Mouse (Mus musculus): Measurements from ENCODE around the gene Tmem132d. TPM values are rescaled to one million over a fixed set of nuclear protein-coding genes. Genes with fewer than 3 reads are reported as not detected.

Tmem132d gene
- polyA plus RNA-seq, 1 experiment from 2014 or later: 0.56 TPM

- Histone ChIP-seq H3K9ac (replicated peaks; ENCODE audit: low read length) (no peak overlapping the region), H3K4me1 (ENCODE audit: control insufficient read depth, insufficient read depth, low read length) (no peaks in the 10 kb centered on the region), H3K4me3 (ENCODE audit: low read depth, low read length) (no peak overlapping the region), H3K27me3 (ENCODE audit: control insufficient read depth, insufficient read depth, low read length) (no peaks in the 10 kb centered on the region), H3K36me3 (replicated peaks; ENCODE audit: control insufficient read depth, insufficient read depth, low read depth, low read length) (no peaks in the 10 kb centered on the region), H3K4me2 (ENCODE audit: low read depth, low read length) (no peak overlapping the region), H3K9me3 (replicated peaks; ENCODE audit: control insufficient read depth, low read length) (no peaks in the 10 kb centered on the region), H3K27ac (replicated peaks; ENCODE audit: low read depth, low read length) (no peak overlapping the region)
- 89% methylated on average over 3 of the region's 3 CpGs for WGBS
- no peak for DNase-seq (ENCODE audit: low spot score)
- ATAC-seq (replicated peaks; ENCODE audit: insufficient number of reproducible peaks, low FRiP score, low TSS enrichment, low read depth): no peak
These were observed 67.5 kb downstream of the Tmem132d start for GRCm38 (mm10) chr5:128365261-128365985.

DNA sequence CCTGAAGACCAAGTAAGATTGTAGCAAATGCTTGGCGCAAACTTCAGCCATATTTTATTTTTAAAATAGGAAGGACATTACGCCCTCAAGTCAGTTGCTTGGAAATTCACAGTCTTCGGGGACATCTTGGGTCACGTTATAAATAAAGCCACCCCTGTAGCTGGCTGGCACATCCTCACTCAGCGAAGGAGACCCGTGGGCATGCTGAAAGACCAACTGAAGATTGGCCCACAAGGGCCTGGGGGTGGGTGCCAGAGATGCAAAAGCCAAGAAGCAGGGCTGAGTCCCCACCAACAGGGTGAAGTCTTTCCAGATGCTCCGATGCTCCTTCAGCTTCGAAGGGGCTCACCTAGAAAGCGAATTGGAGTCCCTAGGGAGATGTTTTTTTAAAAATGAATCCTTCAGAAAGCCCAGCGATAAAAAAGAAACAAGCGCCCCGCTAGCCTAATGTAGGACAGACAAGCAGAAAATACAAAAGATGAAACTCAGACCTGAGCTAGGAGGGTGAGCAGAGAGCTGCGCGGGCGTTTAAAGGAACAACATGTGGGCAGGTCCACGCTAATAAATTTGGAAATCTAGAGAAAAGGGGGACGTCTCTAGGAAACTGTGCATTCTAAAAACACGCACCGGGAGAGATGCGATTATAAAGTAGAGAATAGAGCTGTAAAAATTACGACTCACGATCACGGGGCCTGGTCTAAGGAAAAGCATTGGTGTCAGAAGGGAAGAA, 71.8 kb downstream of the Tmem132d start:
- Histone ChIP-seq H3K4me1 (ENCODE audit: control insufficient read depth, insufficient read depth, low read length) (no peaks in the 10 kb centered on the region), H3K9ac (replicated peaks; ENCODE audit: low read length) (no peak overlapping the region), H3K4me3 (ENCODE audit: low read depth, low read length) (no peak overlapping the region), H3K9me3 (replicated peaks; ENCODE audit: control insufficient read depth, low read length) (no peaks in the 10 kb centered on the region), H3K27ac (replicated peaks; ENCODE audit: low read depth, low read length) (no peak overlapping the region), H3K4me2 (ENCODE audit: low read depth, low read length) (no peak overlapping the region), H3K36me3 (replicated peaks; ENCODE audit: control insufficient read depth, insufficient read depth, low read depth, low read length) (no peaks in the 10 kb centered on the region), H3K27me3 (ENCODE audit: control insufficient read depth, insufficient read depth, low read length) (no peaks in the 10 kb centered on the region)
- DNase-seq (ENCODE audit: low spot score) (no peak), ATAC-seq (replicated peaks; ENCODE audit: insufficient number of reproducible peaks, low FRiP score, low TSS enrichment, low read depth) (no peak)
- WGBS: 63% methylated on average over 23 of the region's 23 CpGs

GRCm38 (mm10) chr5:128348835-128349234, 84.0 kb downstream of the Tmem132d start:
- H3K9me3 ChIP-seq (replicated peaks; ENCODE audit: control insufficient read depth, low read length): no peaks in the 10 kb centered on the region
- peak; percentile 90 for DNase-seq (ENCODE audit: low spot score)

GRCm38 (mm10) chr5:128336841-128337240, 96.0 kb downstream of the Tmem132d start:
- H3K4me3 ChIP-seq (ENCODE audit: low read depth, low read length): no peak overlapping the region
- no peaks in the 10 kb centered on the region for H3K4me1 ChIP-seq (ENCODE audit: control insufficient read depth, insufficient read depth, low read length)
- H3K27me3 ChIP-seq (ENCODE audit: control insufficient read depth, insufficient read depth, low read length): no peaks in the 10 kb centered on the region
- DNase-seq (ENCODE audit: low spot score) (no peak), ATAC-seq (replicated peaks; ENCODE audit: insufficient number of reproducible peaks, low FRiP score, low TSS enrichment, low read depth) (no peak)
- no peaks in the 10 kb centered on the region for H3K36me3 ChIP-seq (replicated peaks; ENCODE audit: control insufficient read depth, insufficient read depth, low read depth, low read length)
- no peaks in the 10 kb centered on the region for H3K9me3 ChIP-seq (replicated peaks; ENCODE audit: control insufficient read depth, low read length)
- no peak overlapping the region for H3K9ac ChIP-seq (replicated peaks; ENCODE audit: low read length)
- no peak overlapping the region for H3K27ac ChIP-seq (replicated peaks; ENCODE audit: low read depth, low read length)
- no peak overlapping the region for H3K4me2 ChIP-seq (ENCODE audit: low read depth, low read length)
- WGBS: 61% methylated on average over 7 of the region's 7 CpGs

More at GRCm38 (mm10) chr5:128348835-128349234, 84.0 kb downstream of the Tmem132d start:
- no peaks in the 10 kb centered on the region for H3K36me3 ChIP-seq (replicated peaks; ENCODE audit: control insufficient read depth, insufficient read depth, low read depth, low read length)
- H3K4me1 ChIP-seq (ENCODE audit: control insufficient read depth, insufficient read depth, low read length): no peaks in the 10 kb centered on the region
- 41% methylated on average over 2 of the region's 2 CpGs for WGBS
- no peak for ATAC-seq (replicated peaks; ENCODE audit: insufficient number of reproducible peaks, low FRiP score, low TSS enrichment, low read depth)
- no peak overlapping the region for H3K9ac ChIP-seq (replicated peaks; ENCODE audit: low read length)
- no peak overlapping the region for H3K27ac ChIP-seq (replicated peaks; ENCODE audit: low read depth, low read length)
- H3K27me3 ChIP-seq (ENCODE audit: control insufficient read depth, insufficient read depth, low read length): no peaks in the 10 kb centered on the region
- H3K4me2 ChIP-seq (ENCODE audit: low read depth, low read length): no peak overlapping the region
- H3K4me3 ChIP-seq (ENCODE audit: low read depth, low read length): no peak overlapping the region

DNA sequence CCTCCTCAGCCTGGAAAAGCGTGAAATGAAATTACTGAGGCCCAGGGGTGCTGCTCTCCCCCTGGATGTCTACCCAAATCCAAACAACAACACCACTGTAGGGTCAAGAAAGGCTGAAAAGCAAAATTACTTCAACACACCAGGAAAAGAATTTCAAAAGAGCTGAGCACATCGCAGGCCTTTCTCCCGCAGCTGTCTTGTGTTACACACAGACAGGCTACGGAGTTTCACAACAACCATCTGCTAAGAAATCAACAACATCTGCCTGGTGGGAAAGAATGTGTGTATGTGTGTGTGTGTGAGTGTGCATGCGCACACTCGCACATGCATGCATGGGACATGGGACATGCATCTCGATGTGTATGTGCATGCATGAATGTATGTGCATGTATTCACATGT, 100.1 kb downstream of the Tmem132d start:
- ATAC-seq (replicated peaks; ENCODE audit: insufficient number of reproducible peaks, low FRiP score, low TSS enrichment, low read depth) (no peak), DNase-seq (ENCODE audit: low spot score) (peak; percentile 62)
- Histone ChIP-seq H3K4me2 (ENCODE audit: low read depth, low read length) (no peak overlapping the region), H3K36me3 (replicated peaks; ENCODE audit: control insufficient read depth, insufficient read depth, low read depth, low read length) (no peaks in the 10 kb centered on the region), H3K27ac (replicated peaks; ENCODE audit: low read depth, low read length) (no peak overlapping the region), H3K4me3 (ENCODE audit: low read depth, low read length) (no peak overlapping the region), H3K27me3 (ENCODE audit: control insufficient read depth, insufficient read depth, low read length) (no peaks in the 10 kb centered on the region), H3K9ac (replicated peaks; ENCODE audit: low read length) (no peak overlapping the region), H3K4me1 (ENCODE audit: control insufficient read depth, insufficient read depth, low read length) (no peaks in the 10 kb centered on the region), H3K9me3 (replicated peaks; ENCODE audit: control insufficient read depth, low read length) (no peaks in the 10 kb centered on the region)
- 56% methylated on average over 7 of the region's 7 CpGs for WGBS

DNA sequence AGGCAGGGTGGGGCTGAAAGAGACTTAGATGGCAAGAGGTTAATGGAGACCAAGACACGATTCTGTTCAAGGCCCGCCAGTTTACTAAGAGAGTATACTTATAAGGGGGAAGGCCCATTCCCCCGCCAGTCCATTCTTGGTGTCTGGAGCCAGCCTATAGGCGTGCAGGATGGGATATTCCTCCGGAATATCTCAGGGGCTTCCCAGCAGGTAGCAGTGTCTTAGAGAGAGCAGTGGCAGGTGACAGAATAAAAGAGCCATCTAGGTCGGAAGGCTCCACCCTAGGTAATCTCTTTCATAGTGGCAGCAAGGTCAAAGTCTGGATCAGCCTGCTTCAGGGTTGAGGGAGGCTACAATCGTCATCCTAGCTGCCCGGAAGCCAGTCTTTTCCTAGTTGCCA, 102.5 kb downstream of the Tmem132d start:
- no peak overlapping the region for H3K9ac ChIP-seq (replicated peaks; ENCODE audit: low read length)
- H3K36me3 ChIP-seq (replicated peaks; ENCODE audit: control insufficient read depth, insufficient read depth, low read depth, low read length): no peaks in the 10 kb centered on the region
- no peaks in the 10 kb centered on the region for H3K27me3 ChIP-seq (ENCODE audit: control insufficient read depth, insufficient read depth, low read length)
- H3K27ac ChIP-seq (replicated peaks; ENCODE audit: low read depth, low read length): no peak overlapping the region
- H3K4me2 ChIP-seq (ENCODE audit: low read depth, low read length): no peak overlapping the region
- ATAC-seq (replicated peaks; ENCODE audit: insufficient number of reproducible peaks, low FRiP score, low TSS enrichment, low read depth): no peak
- H3K4me1 ChIP-seq (ENCODE audit: control insufficient read depth, insufficient read depth, low read length): no peaks in the 10 kb centered on the region
- H3K4me3 ChIP-seq (ENCODE audit: low read depth, low read length): no peak overlapping the region
- no peaks in the 10 kb centered on the region for H3K9me3 ChIP-seq (replicated peaks; ENCODE audit: control insufficient read depth, low read length)
- no peak for DNase-seq (ENCODE audit: low spot score)
- WGBS: 85% methylated on average over 8 of the region's 8 CpGs

DNA sequence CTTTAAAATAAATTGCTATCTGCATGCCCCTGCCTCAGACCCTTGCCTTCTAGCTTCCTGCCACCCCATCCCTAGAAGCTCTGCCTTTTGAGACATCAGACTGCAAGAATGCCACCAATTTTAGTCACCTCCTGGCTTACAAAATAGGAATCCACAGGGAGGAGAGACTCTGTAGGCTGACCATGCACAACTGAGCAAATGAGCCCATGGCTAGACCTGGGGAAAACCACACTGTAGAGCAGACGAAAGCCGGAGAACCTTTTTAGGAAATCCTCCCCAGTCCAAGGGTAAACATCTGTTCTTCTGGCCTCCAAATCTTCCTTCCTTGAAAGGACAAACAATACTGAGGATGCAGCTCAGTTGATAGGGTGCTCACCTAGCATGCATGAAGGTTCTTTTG, 130.5 kb downstream of the Tmem132d start:
- H3K4me3 ChIP-seq (ENCODE audit: low read depth, low read length): no peak overlapping the region
- H3K36me3 ChIP-seq (replicated peaks; ENCODE audit: control insufficient read depth, insufficient read depth, low read depth, low read length): no peaks in the 10 kb centered on the region
- no peaks in the 10 kb centered on the region for H3K27me3 ChIP-seq (ENCODE audit: control insufficient read depth, insufficient read depth, low read length)
- H3K27ac ChIP-seq (replicated peaks; ENCODE audit: low read depth, low read length): no peak overlapping the region
- WGBS: 81% methylated on average over 2 of the region's 2 CpGs
- no peak overlapping the region for H3K9ac ChIP-seq (replicated peaks; ENCODE audit: low read length)
- no peak overlapping the region for H3K4me2 ChIP-seq (ENCODE audit: low read depth, low read length)
- no peaks in the 10 kb centered on the region for H3K4me1 ChIP-seq (ENCODE audit: control insufficient read depth, insufficient read depth, low read length)
- no peaks in the 10 kb centered on the region for H3K9me3 ChIP-seq (replicated peaks; ENCODE audit: control insufficient read depth, low read length)
- ATAC-seq (replicated peaks; ENCODE audit: insufficient number of reproducible peaks, low FRiP score, low TSS enrichment, low read depth): no peak
- DNase-seq (ENCODE audit: low spot score): no peak

DNA sequence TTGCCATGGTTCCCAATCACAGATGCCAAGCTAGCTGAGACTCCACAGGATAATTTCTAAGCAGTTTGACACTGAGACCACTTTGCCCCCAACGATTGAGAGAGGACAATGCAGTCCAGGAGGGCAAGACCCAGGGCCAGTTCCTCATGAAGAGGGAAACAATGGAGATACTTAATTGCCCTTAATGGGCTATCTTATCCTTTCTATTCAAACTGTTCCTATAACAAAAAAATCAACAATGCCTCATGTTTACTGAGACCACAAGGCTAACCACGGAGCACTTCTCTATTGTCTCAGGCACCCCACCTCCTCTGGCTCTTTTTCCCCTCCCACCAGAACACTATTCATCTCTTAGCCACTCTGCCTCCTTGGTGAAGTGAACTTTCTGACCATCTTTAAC, 141.7 kb downstream of the Tmem132d start:
- Histone ChIP-seq H3K36me3 (replicated peaks; ENCODE audit: control insufficient read depth, insufficient read depth, low read depth, low read length) (no peaks in the 10 kb centered on the region), H3K9ac (replicated peaks; ENCODE audit: low read length) (no peak overlapping the region), H3K27me3 (ENCODE audit: control insufficient read depth, insufficient read depth, low read length) (no peaks in the 10 kb centered on the region), H3K4me2 (ENCODE audit: low read depth, low read length) (no peak overlapping the region), H3K9me3 (replicated peaks; ENCODE audit: control insufficient read depth, low read length) (no peaks in the 10 kb centered on the region), H3K27ac (replicated peaks; ENCODE audit: low read depth, low read length) (no peak overlapping the region), H3K4me3 (ENCODE audit: low read depth, low read length) (no peak overlapping the region), H3K4me1 (ENCODE audit: control insufficient read depth, insufficient read depth, low read length) (no peaks in the 10 kb centered on the region)
- no peak for DNase-seq (ENCODE audit: low spot score)
- WGBS: 42% methylated on average over 2 of the region's 2 CpGs
- no peak for ATAC-seq (replicated peaks; ENCODE audit: insufficient number of reproducible peaks, low FRiP score, low TSS enrichment, low read depth)
